In genomic region chr19:10304810-10305544, GRCm38 (mm10) we compare ENCODE assay signal across 8 mouse cellular contexts. TPM values are rescaled to one million over a fixed set of nuclear protein-coding genes. Genes with fewer than 3 reads are reported as not detected.
DNase-seq lines count a peak whose midpoint lies in the region; ATAC-seq and TF ChIP-seq lines count a peak whose summit lies in the region.

Gene Dagla, minus strand, starts transcription at chr19:10304877.

- H3K4me2 ChIP-seq in liver, embryonic 11.5 days = peak within 1 kb of the TSS; percentile 90

- no peaks in the 10 kb centered on the region for H3K36me3 ChIP-seq in heart, adult 2 months (ENCODE audit: control insufficient read depth, insufficient read depth, low read length)
- H3K36me3 ChIP-seq in liver, embryonic 11.5 days (ENCODE audit: control insufficient read depth, insufficient read depth, low read length) = no peaks in the 10 kb centered on the region

- no peak for TF ChIP-seq EP300 in heart, adult 2 months (IDR thresholded peaks at IDR 0.05; ENCODE audit: insufficient read depth, low read depth, low read length)

- intact Hi-C loops in heart, adult 2 months (cut with DNase I) = loop anchor here (1.0 to 2.0 kb wide), 2 partner anchors 39 to 46 kb away; no protein-coding TSS in a partner anchor

- peak; percentile 100 for TF ChIP-seq CTCF in heart, adult 2 months (IDR thresholded peaks at IDR 0.05)

- no peaks in the 10 kb centered on the region for H3K79me2 ChIP-seq in heart, adult 2 months (replicated peaks; ENCODE audit: control insufficient read depth, insufficient read depth, low read length)

- H3K4me1 ChIP-seq in heart, adult 2 months (ENCODE audit: control insufficient read depth, insufficient read depth, low read length) = 0 out of 2 replicates have a peak, but pooled peaks cover 1% of the 10 kb centered on the region
- peaks cover 9% of the 10 kb centered on the region for H3K4me1 ChIP-seq in liver, embryonic 11.5 days (replicated peaks; ENCODE audit: control insufficient read depth, insufficient read depth, low read length)

- 6% methylated on average over 55 of the region's 56 CpGs for WGBS in heart, adult 2 months
- 7% methylated on average over 56 of the region's 56 CpGs for WGBS in liver, embryonic 11.5 days

- H3K27ac ChIP-seq in heart, adult 2 months = peak within 1 kb of the TSS; percentile 62
- no peak within 1 kb of the TSS for H3K27ac ChIP-seq in liver, embryonic 11.5 days (ENCODE audit: low read depth, low read length)

- peak within 1 kb of the TSS; percentile 80 for H3K9ac ChIP-seq in heart, adult 2 months (ENCODE audit: low read depth, low read length)
- H3K9ac ChIP-seq in liver, embryonic 11.5 days (ENCODE audit: low read depth, low read length) = peak within 1 kb of the TSS; percentile 56

- H3K27me3 ChIP-seq in heart, adult 2 months (ENCODE audit: control insufficient read depth, insufficient read depth, low read length) = no peaks in the 10 kb centered on the region
- peaks cover 38% of the 10 kb centered on the region for H3K27me3 ChIP-seq in liver, embryonic 11.5 days (replicated peaks; ENCODE audit: control insufficient read depth, insufficient read depth, low read length)

- peak; percentile 61 for ATAC-seq in liver, embryonic 11.5 days (replicated peaks; ENCODE audit: low FRiP score)
- peak; percentile 56; the same call in 1 of the 2 replicates for ATAC-seq in monocyte, adult 5-6 weeks (replicated peaks; ENCODE audit: insufficient number of reproducible peaks, low FRiP score, low TSS enrichment, poor library complexity, severe bottlenecking)

- peak within 1 kb of the TSS; percentile 76 for H3K4me3 ChIP-seq in heart, adult 2 months
- H3K4me3 ChIP-seq in liver, embryonic 11.5 days (ENCODE audit: low read depth, low read length) = peak within 1 kb of the TSS; percentile 59

- TF ChIP-seq POLR2A in heart, adult 2 months (IDR thresholded peaks at IDR 0.05; ENCODE audit: insufficient read depth, low read depth, low read length) = no peak

- no peaks in the 10 kb centered on the region for H3K9me3 ChIP-seq in liver, embryonic 11.5 days (ENCODE audit: control insufficient read depth, low read length)

- peak; percentile 84 to 86 for DNase-seq in left cerebral cortex, adult 18-20 months (ENCODE audit: low spot score in 2 of 2)
- no peak for DNase-seq in left cerebral cortex, adult 11 months (ENCODE audit: low spot score)
- peak; percentile 80 for DNase-seq in embryo, embryonic 9.5 days (ENCODE audit: extremely low spot score)
- peak; percentile 82 to 95 for DNase-seq in heart, adult 2 months
- peak; percentile 56 for DNase-seq in kidney, adult 9 months
- peak; percentile 76 for DNase-seq in liver, embryonic 11.5 days (ENCODE audit: low spot score)
- DNase-seq in spleen, postnatal 36 days (ENCODE audit: low spot score in 2 of 2) = peak; percentile 24 to 34

RNA-seq across cellular contexts. Expression of gene Dagla, which starts in this region (rescaled TPM):
- 10 to 100 TPM; 82.5 to 83.4 TPM for total RNA-seq in left cerebral cortex, adult 18-20 months (2021)
- total RNA-seq in heart, adult 2 months (2021) = 1 to 10 TPM; 2.5 to 3.3 TPM
- 4.8 and 5.7 TPM in 2 replicates for polyA plus RNA-seq in heart, adult 2 months (2012; rRNA removed)
- 0.77 and 0.82 TPM in 2 replicates for polyA plus RNA-seq in liver, embryonic 11.5 days (2014; fragmentation: Nextera tagmentation; extraction: Ambion mirVana)
- total RNA-seq in monocyte, adult 5-6 weeks (2017) = 0.39 to 0.43 TPM in 2 of 3 replicates, not detected in the other

Comparison
In these comparisons a context has a peak if more than half of its experiments do, and no peak if none do; other contexts are left out.
1. RNA of gene Dagla (total RNA-seq): 82.5 to 83.4 TPM in left cerebral cortex, adult 18-20 months; 2.5 to 3.3 TPM in heart, adult 2 months and 0.39 to 0.43 TPM in monocyte, adult 5-6 weeks; every median in the first group is over 10 times any median in the second.
2. Peak in DNase-seq, ATAC-seq, H3K4me3 ChIP-seq, H3K9ac ChIP-seq and H3K4me2 ChIP-seq in liver, embryonic 11.5 days; RNA of the gene not detected or under 1 TPM.
3. Peak in ATAC-seq in monocyte, adult 5-6 weeks; RNA of the gene not detected or under 1 TPM.